27 mouse cellular contexts compared by ENCODE assay signal in the genomic region with DNA sequence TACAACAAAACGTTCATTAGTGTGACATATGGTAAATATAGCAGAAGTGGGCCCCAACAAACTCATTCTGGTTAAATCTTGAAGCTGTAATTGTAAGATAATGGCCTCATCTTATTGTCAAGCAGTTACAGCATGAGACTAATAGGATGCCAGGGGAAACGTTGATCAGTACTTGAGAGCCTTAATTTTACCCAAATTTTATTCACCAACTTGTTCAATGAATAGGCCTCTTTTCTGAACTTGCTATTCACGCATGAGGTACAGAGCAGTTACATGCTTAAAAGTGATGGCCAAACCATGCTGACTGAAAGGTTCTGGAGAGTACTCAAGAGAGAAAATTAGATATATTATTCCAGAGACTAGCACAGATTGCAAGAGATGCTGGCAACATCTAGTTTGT.
"Had no signal": no experiment of that assay in that cellular context is flagged by ENCODE, and none has a peak within 500 bp of the region (broad histone marks: within the 10 kb centered on the region; RNA-seq: fewer than 3 reads in every experiment).

No protein-coding gene starts in this region.

- H3K4me3 ChIP-seq: heart, embryonic 10.5 days; heart, embryonic 12.5 days; hindbrain, embryonic 10.5 days; hindbrain, embryonic 12.5 days; intestine, embryonic 15.5 days; layer of hippocampus, adult 2 months; left cerebral cortex, adult 2 months; limb, embryonic 10.5 days; limb, embryonic 12.5 days; liver, embryonic 13.5 days; liver, embryonic 15.5 days had no signal

- H3K9me3 ChIP-seq: heart, embryonic 10.5 days; heart, embryonic 12.5 days; hindbrain, embryonic 10.5 days; hindbrain, embryonic 12.5 days; intestine, embryonic 15.5 days; limb, embryonic 10.5 days; limb, embryonic 12.5 days; liver, embryonic 13.5 days; liver, embryonic 15.5 days had no signal

- H3K36me3 ChIP-seq: heart, embryonic 10.5 days; heart, embryonic 12.5 days; hindbrain, embryonic 10.5 days; hindbrain, embryonic 12.5 days; intestine, embryonic 15.5 days; limb, embryonic 10.5 days; limb, embryonic 12.5 days; liver, embryonic 13.5 days; liver, embryonic 15.5 days had no signal

- H3K4me2 ChIP-seq: heart, embryonic 12.5 days; hindbrain, embryonic 12.5 days; hindbrain, embryonic 14.5 days; intestine, embryonic 15.5 days; limb, embryonic 12.5 days; liver, embryonic 11.5 days; liver, embryonic 13.5 days; liver, embryonic 15.5 days had no signal

- H3K27ac ChIP-seq: heart, embryonic 10.5 days; hindbrain, embryonic 10.5 days; hindbrain, embryonic 12.5 days; hindbrain, embryonic 14.5 days; intestine, embryonic 15.5 days; layer of hippocampus, adult 2 months; left cerebral cortex, adult 2 months; limb, embryonic 10.5 days; limb, embryonic 12.5 days; liver, embryonic 13.5 days; liver, embryonic 15.5 days had no signal

- H3K9ac ChIP-seq: heart, embryonic 12.5 days; hindbrain, embryonic 12.5 days; hindbrain, embryonic 14.5 days; intestine, embryonic 15.5 days; limb, embryonic 12.5 days; liver, embryonic 13.5 days; liver, embryonic 15.5 days had no signal

- ATAC-seq: hindbrain, embryonic 16.5 days; inflammation-experienced regulatory T-cells, adult 6 months; intestine, embryonic 15.5 days; intestine, postnatal 0 days had no signal

- H3K27me3 ChIP-seq: heart, embryonic 12.5 days; hindbrain, embryonic 12.5 days; intestine, embryonic 15.5 days; limb, embryonic 12.5 days; liver, embryonic 13.5 days; liver, embryonic 15.5 days had no signal

- H3K4me1 ChIP-seq: heart, embryonic 10.5 days; heart, embryonic 12.5 days; hindbrain, embryonic 10.5 days; hindbrain, embryonic 12.5 days; intestine, embryonic 15.5 days; limb, embryonic 10.5 days; limb, embryonic 12.5 days; liver, embryonic 13.5 days; liver, embryonic 15.5 days had no signal

- DNase-seq: gastrocnemius, postnatal 10 days; gastrocnemius, postnatal 25 days; heart, adult 18-20 months; heart, postnatal 10 days; heart, postnatal 4 days; kidney, adult 18-20 months; kidney, adult 8-10 months; kidney, postnatal 10 days; kidney, postnatal 25 days; kidney, postnatal 4 days; liver; liver, embryonic 13.5 days had no signal
